Mouse (Mus musculus): ENCODE data around the gene Tmem102. TPM values are rescaled to one million over a fixed set of nuclear protein-coding genes. Genes with fewer than 3 reads are reported as not detected.

Tmem102 gene
- polyA plus RNA-seq, 1 experiment from 2014 or later, result 0.88 TPM

GRCm38 (mm10) chr11:69789431-69789830, 16.0 kb downstream of the Tmem102 start:
- H3K4me2 ChIP-seq (ENCODE audit: low read depth), result no peak overlapping the region
- DNase-seq (ENCODE audit: low spot score) (no peak), ATAC-seq (ENCODE audit: insufficient read depth, low FRiP score, low TSS enrichment) (no peak)
- no peaks in the 10 kb centered on the region for H3K4me1 ChIP-seq (ENCODE audit: control insufficient read depth, insufficient read depth, low read length)
- no peaks in the 10 kb centered on the region for H3K36me3 ChIP-seq (ENCODE audit: control insufficient read depth, insufficient read depth, low read length)
- H3K4me3 ChIP-seq (ENCODE audit: low read depth, low read length), result no peak overlapping the region
- peaks cover 3% of the 10 kb centered on the region; the same call in 1 of the 2 replicates for H3K27me3 ChIP-seq (ENCODE audit: control insufficient read depth, insufficient read depth, low read length)
- no peak overlapping the region for H3K27ac ChIP-seq (ENCODE audit: low read depth, low read length)
- WGBS, result 77% methylated on average over 5 of the region's 5 CpGs
- H3K9ac ChIP-seq (ENCODE audit: low read length), result no peak overlapping the region
- no peaks in the 10 kb centered on the region for H3K9me3 ChIP-seq (ENCODE audit: control insufficient read depth, low read length)

GRCm38 (mm10) chr11:69787306-69787705, 18.1 kb downstream of the Tmem102 start:
- Histone ChIP-seq H3K9me3 (ENCODE audit: control insufficient read depth, low read length) (no peaks in the 10 kb centered on the region), H3K4me3 (ENCODE audit: low read depth, low read length) (no peak overlapping the region), H3K36me3 (ENCODE audit: control insufficient read depth, insufficient read depth, low read length) (no peaks in the 10 kb centered on the region), H3K9ac (ENCODE audit: low read length) (no peak overlapping the region), H3K27ac (ENCODE audit: low read depth, low read length) (no peak overlapping the region), H3K27me3 (ENCODE audit: control insufficient read depth, insufficient read depth, low read length) (0 out of 2 replicates have a peak, but pooled peaks cover 3% of the 10 kb centered on the region), H3K4me1 (ENCODE audit: control insufficient read depth, insufficient read depth, low read length) (no peaks in the 10 kb centered on the region), H3K4me2 (ENCODE audit: low read depth) (no peak overlapping the region)
- 80% methylated on average over 5 of the region's 5 CpGs for WGBS
- no peak for ATAC-seq (ENCODE audit: insufficient read depth, low FRiP score, low TSS enrichment)
- no peak for DNase-seq (ENCODE audit: low spot score)

GRCm38 (mm10) chr11:69784793-69785272, 20.6 kb downstream of the Tmem102 start:
- H3K36me3 ChIP-seq (ENCODE audit: control insufficient read depth, insufficient read depth, low read length), result no peaks in the 10 kb centered on the region
- H3K4me2 ChIP-seq (ENCODE audit: low read depth), result no peak overlapping the region
- H3K9me3 ChIP-seq (ENCODE audit: control insufficient read depth, low read length), result no peaks in the 10 kb centered on the region
- no peak overlapping the region for H3K27ac ChIP-seq (ENCODE audit: low read depth, low read length)
- H3K9ac ChIP-seq (ENCODE audit: low read length), result no peak overlapping the region
- no peak overlapping the region for H3K4me3 ChIP-seq (ENCODE audit: low read depth, low read length)
- H3K27me3 ChIP-seq (ENCODE audit: control insufficient read depth, insufficient read depth, low read length), result no peaks in the 10 kb centered on the region
- WGBS, result 40% methylated on average over 15 of the region's 15 CpGs
- no peaks in the 10 kb centered on the region for H3K4me1 ChIP-seq (ENCODE audit: control insufficient read depth, insufficient read depth, low read length)
- ATAC-seq (ENCODE audit: insufficient read depth, low FRiP score, low TSS enrichment), result no peak
- no peak for DNase-seq (ENCODE audit: low spot score)

DNA sequence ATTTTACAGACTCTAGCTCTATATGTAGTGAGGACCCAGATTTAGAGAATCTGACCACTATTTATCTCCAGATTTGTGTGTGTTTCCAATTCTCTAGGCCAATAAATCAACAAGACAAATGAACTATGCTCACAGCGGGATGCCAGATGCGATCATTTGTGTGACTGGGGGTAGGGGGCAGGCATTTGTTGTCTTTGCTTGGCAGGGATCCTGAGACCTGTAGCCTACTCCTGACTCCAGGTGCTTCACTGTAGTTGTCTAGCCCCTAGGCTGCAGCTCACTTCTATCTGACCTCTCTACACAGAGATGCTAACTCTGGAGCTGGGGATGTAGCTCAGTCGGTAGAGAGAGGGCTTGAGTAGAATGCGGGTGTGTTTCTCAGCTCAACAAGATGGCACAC, 23.6 kb downstream of the Tmem102 start:
- ATAC-seq (ENCODE audit: insufficient read depth, low FRiP score, low TSS enrichment) (no peak), DNase-seq (ENCODE audit: low spot score) (no peak)
- Histone ChIP-seq H3K27me3 (ENCODE audit: control insufficient read depth, insufficient read depth, low read length) (peaks cover 10% of the 10 kb centered on the region; the same call in 1 of the 2 replicates), H3K27ac (ENCODE audit: low read depth, low read length) (no peak overlapping the region), H3K4me1 (ENCODE audit: control insufficient read depth, insufficient read depth, low read length) (no peaks in the 10 kb centered on the region; the same call in 1 of the 2 replicates), H3K4me3 (ENCODE audit: low read depth, low read length) (no peak overlapping the region), H3K9ac (ENCODE audit: low read length) (no peak overlapping the region), H3K4me2 (ENCODE audit: low read depth) (no peak overlapping the region), H3K9me3 (ENCODE audit: control insufficient read depth, low read length) (no peaks in the 10 kb centered on the region), H3K36me3 (ENCODE audit: control insufficient read depth, insufficient read depth, low read length) (no peaks in the 10 kb centered on the region)
- 31% methylated on average over 4 of the region's 4 CpGs for WGBS

DNA sequence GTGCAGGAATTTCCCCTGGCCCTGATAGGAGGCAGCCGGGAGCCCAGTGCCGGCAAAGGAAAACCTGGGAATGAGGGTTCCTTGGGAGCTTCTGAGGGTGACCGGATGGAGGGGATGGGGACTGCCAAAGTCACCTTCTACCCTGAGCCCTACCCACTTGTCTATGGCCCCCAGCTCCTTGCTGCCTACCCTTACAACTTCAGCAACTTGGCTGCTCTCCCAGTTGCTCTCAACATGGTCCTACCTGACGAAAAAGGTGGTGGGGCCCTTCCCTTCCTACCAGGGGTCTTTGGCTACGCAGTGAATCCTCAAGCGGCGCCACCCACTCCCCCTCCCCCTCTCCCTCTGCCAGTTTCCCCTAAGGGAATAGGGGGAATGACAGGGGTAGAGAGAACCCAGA, 26.4 kb downstream of the Tmem102 start:
- no peak overlapping the region for H3K9ac ChIP-seq (ENCODE audit: low read length)
- 52% methylated on average over 7 of the region's 7 CpGs for WGBS
- no peak for DNase-seq (ENCODE audit: low spot score)
- H3K9me3 ChIP-seq (ENCODE audit: control insufficient read depth, low read length), result no peaks in the 10 kb centered on the region
- H3K4me3 ChIP-seq (ENCODE audit: low read depth, low read length), result no peak overlapping the region
- H3K4me2 ChIP-seq (ENCODE audit: low read depth), result no peak overlapping the region
- no peaks in the 10 kb centered on the region for H3K36me3 ChIP-seq (ENCODE audit: control insufficient read depth, insufficient read depth, low read length)
- peaks cover 10% of the 10 kb centered on the region; the same call in 1 of the 2 replicates for H3K27me3 ChIP-seq (ENCODE audit: control insufficient read depth, insufficient read depth, low read length)
- H3K27ac ChIP-seq (ENCODE audit: low read depth, low read length), result no peak overlapping the region
- no peaks in the 10 kb centered on the region; the same call in 1 of the 2 replicates for H3K4me1 ChIP-seq (ENCODE audit: control insufficient read depth, insufficient read depth, low read length)
- no peak for ATAC-seq (ENCODE audit: insufficient read depth, low FRiP score, low TSS enrichment)

DNA sequence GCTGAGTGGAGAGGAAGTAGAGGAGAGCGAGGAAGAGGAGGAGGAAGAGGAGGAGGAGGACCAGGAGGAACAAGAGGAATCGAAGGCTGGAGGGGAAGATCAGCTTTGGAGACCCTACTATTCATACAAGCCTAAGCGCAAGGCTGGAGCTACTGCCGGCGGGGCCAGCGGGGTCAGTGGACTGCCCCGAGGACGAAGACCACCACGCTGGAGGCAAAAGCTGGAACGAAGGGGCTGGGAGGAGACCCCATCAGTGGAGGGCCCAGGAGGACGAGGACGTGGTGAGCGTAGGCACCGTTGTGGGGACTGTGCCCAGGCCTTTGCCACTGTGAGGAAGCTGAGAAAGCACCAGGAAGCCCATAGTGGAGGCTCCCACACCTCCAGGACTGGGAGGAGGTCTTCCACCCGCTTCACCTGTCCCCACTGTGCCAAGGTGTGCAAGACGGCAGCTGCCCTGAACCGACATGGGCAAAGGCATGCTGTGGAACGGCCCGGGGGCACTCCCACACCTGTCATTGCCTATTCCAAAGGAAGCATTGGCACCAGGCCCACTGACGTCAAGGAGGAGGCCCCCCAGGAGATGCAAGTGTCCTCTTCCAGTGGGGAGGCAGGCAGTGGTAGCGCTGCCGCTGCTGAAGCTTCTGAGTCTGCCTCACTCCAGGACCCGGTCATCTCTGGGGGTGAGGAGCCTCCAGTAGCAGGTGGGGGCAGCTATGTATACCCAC, 27.0 kb downstream of the Tmem102 start:
- no peak overlapping the region; the same call in 1 of the 2 replicates for H3K9ac ChIP-seq (ENCODE audit: low read length)
- H3K4me2 ChIP-seq (ENCODE audit: low read depth), result no peak overlapping the region
- peaks cover 10% of the 10 kb centered on the region; the same call in 1 of the 2 replicates for H3K27me3 ChIP-seq (ENCODE audit: control insufficient read depth, insufficient read depth, low read length)
- no peak overlapping the region for H3K27ac ChIP-seq (ENCODE audit: low read depth, low read length)
- 70% methylated on average over 23 of the region's 23 CpGs for WGBS
- DNase-seq (ENCODE audit: low spot score) (no peak), ATAC-seq (ENCODE audit: insufficient read depth, low FRiP score, low TSS enrichment) (no peak)
- no peak overlapping the region for H3K4me3 ChIP-seq (ENCODE audit: low read depth, low read length)
- H3K4me1 ChIP-seq (ENCODE audit: control insufficient read depth, insufficient read depth, low read length), result no peaks in the 10 kb centered on the region; the same call in 1 of the 2 replicates
- H3K36me3 ChIP-seq (ENCODE audit: control insufficient read depth, insufficient read depth, low read length), result no peaks in the 10 kb centered on the region
- no peaks in the 10 kb centered on the region for H3K9me3 ChIP-seq (ENCODE audit: control insufficient read depth, low read length)

- H3K4me2 ChIP-seq (ENCODE audit: low read depth), result no peak overlapping the region
Observed at GRCm38 (mm10) chr11:69777504-69778257, 27.7 kb downstream of the Tmem102 start.

DNA sequence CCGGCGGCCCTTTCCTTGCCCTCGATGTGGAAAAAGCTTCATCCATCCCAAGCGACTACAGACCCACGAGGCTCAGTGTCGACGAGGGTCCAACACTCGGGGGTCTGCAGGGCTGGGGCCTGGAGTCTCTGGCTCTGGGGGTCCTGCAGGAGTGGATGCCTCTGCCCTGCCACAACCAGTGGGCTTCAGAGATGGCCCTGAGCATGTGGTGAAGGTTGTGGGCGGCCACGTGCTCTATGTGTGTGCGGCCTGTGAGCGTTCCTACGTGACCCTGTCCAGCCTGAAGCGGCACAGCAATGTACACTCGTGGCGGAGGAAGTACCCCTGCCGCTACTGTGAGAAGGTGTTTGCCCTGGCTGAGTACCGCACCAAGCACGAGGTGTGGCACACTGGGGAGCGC, 28.9 kb downstream of the Tmem102 start:
- no peaks in the 10 kb centered on the region for H3K36me3 ChIP-seq (ENCODE audit: control insufficient read depth, insufficient read depth, low read length)
- ATAC-seq (ENCODE audit: insufficient read depth, low FRiP score, low TSS enrichment), result no peak
- H3K27me3 ChIP-seq (ENCODE audit: control insufficient read depth, insufficient read depth, low read length), result peaks cover 10% of the 10 kb centered on the region; the same call in 1 of the 2 replicates
- H3K9ac ChIP-seq (ENCODE audit: low read length), result no peak overlapping the region
- no peak overlapping the region for H3K4me3 ChIP-seq (ENCODE audit: low read depth, low read length)
- no peaks in the 10 kb centered on the region; the same call in 1 of the 2 replicates for H3K4me1 ChIP-seq (ENCODE audit: control insufficient read depth, insufficient read depth, low read length)
- H3K4me2 ChIP-seq (ENCODE audit: low read depth), result no peak overlapping the region
- no peak for DNase-seq (ENCODE audit: low spot score)
- no peaks in the 10 kb centered on the region for H3K9me3 ChIP-seq (ENCODE audit: control insufficient read depth, low read length)
- WGBS, result 85% methylated on average over 20 of the region's 20 CpGs
- no peak overlapping the region for H3K27ac ChIP-seq (ENCODE audit: low read depth, low read length)

More at GRCm38 (mm10) chr11:69777504-69778257, 27.7 kb downstream of the Tmem102 start:
- Histone ChIP-seq H3K4me1 (ENCODE audit: control insufficient read depth, insufficient read depth, low read length) (no peaks in the 10 kb centered on the region; the same call in 1 of the 2 replicates), H3K4me3 (ENCODE audit: low read depth, low read length) (no peak overlapping the region), H3K27me3 (ENCODE audit: control insufficient read depth, insufficient read depth, low read length) (peaks cover 10% of the 10 kb centered on the region; the same call in 1 of the 2 replicates), H3K36me3 (ENCODE audit: control insufficient read depth, insufficient read depth, low read length) (no peaks in the 10 kb centered on the region), H3K9ac (ENCODE audit: low read length) (no peak overlapping the region; the same call in 1 of the 2 replicates), H3K27ac (ENCODE audit: low read depth, low read length) (no peak overlapping the region), H3K9me3 (ENCODE audit: control insufficient read depth, low read length) (no peaks in the 10 kb centered on the region)
- ATAC-seq (ENCODE audit: insufficient read depth, low FRiP score, low TSS enrichment) (no peak), DNase-seq (ENCODE audit: low spot score) (no peak)
- WGBS, result 69% methylated on average over 26 of the region's 26 CpGs
